Mouse (Mus musculus) common myeloid progenitor, adult 5-6 weeks (primary cell): ENCODE measurements at regions not wholly inside any gene's neighbourhood (a gene's known extent, or its start where the extent isn't known, plus 50 kb on each side); places are given as distances from the start of the nearest gene placed in this dataset.

ENCODE experiments used
- ATAC-seq: replicated peaks from 2 replicates; pipeline ENCODE4 v1.8.0; 2016; ENCODE audit warnings: low read depth, mild to moderate bottlenecking, moderate TSS enrichment, inconsistent platforms; ENCODE audit not compliant: poor library complexity, severe bottlenecking

DNA sequence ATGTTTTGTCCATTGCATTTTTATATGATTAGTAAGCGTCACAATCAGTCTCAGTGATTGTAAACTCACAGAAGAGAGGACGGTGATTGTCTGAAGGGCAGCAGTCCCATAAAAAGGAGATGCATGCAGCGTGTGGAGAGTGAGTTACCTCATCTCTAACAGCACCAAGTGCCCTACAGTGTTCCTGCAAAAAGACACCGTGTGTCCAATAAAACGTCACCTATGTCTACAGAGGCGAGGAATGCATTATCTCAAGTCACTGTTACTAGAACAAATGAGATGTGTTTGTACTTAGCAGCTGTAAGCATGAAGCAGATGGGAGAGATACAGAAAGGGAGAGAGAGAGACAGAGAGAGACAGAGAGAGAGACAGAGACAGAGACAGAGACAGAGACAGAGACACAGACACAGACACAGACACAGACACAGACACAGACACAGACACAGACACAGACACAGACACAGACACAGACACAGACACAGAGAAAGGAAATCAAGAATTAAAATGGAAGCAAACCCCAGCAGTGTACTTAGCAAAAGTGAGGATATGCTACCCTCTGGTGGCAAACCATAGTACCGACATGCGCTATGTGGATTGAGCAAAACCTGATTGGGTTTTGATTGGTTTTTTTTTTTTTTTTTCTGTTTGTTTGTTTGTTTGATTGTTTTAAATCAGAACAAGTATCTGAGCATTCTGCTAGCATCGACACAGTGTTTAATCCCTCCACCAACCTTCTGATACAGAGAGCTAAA, 352.9 kb downstream of the Phf14 start:
- peak; percentile 98 for ATAC-seq
